Mouse (Mus musculus) thymus, postnatal 10 days (tissue): ENCODE data around the gene Ryk.
"Not testable (repeated sequence)": the region's sequence is repeated elsewhere in the genome, so short reads cannot be mapped to it uniquely, and the experiment has no call there.

Experiments used
- DNase-seq, 2 experiments: peaks; one replicate each; pipeline ENCODE4 v3.0.0; 2021; ENCODE audit warnings: low spot score in 2 of 2

The Ryk gene

GRCm38 (mm10) chr9:102904952-102905351, 70.2 kb downstream of the Ryk start:
- no peak for DNase-seq

DNA sequence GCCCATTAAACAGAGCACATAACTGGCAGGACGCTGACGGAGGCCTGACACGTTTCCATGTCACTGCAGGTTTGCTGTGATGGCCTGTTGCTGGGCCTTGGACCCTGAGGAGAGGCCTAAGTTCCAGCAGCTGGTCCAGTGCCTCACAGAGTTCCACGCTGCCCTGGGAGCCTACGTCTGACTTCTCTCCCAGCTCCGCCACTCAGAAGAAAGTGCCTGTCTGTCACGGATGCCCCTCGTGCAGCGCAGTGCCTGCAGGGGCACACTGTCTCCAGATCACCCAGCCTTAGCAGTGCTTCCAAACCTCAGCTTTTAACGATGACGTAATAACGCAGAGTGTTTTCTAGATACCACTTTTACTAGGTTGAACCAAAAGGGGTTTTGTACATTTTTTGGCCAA, 72.1 kb downstream of the Ryk start:
- no peak for DNase-seq

DNA sequence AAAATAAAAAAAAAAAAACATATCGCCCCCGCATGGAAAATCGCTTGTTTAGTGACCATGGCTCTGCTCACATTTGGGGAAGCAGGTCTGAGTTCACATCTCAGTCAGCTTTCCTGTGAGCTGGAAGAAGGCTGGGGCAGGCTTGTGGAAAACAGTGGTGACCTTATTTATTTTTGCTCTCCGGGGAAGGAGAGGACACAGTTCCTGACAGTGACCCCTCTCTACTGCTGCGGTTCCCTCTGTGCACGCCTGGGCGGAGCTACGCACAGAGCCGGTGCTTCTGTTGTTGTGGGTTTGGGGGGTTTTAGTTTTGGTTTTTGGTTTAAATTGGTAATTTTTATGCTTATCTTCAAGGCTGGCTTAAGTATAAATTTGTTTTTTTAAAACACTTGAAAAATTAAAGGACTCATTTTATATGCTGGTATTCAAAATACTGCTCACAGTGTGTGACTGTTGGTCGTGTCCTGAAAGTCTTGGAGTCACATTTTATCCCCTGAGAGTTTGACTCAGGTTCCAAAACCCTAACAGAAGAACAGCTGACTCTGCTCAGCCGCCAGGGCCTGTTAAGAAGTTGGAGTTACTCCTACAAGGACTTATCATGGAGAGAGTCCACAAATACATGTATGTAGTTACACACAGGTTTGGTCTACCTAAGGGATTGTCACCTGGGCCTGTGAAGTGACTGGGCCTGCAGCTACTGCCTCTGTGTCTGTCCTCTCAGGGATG, 73.0 kb downstream of the Ryk start:
- no peak for DNase-seq

- DNase-seq = no peak
Measured at GRCm38 (mm10) chr9:102911526-102911925, 76.8 kb downstream of the Ryk start.

GRCm38 (mm10) chr9:102912516-102913035, 77.9 kb downstream of the Ryk start:
- no peak for DNase-seq

DNA sequence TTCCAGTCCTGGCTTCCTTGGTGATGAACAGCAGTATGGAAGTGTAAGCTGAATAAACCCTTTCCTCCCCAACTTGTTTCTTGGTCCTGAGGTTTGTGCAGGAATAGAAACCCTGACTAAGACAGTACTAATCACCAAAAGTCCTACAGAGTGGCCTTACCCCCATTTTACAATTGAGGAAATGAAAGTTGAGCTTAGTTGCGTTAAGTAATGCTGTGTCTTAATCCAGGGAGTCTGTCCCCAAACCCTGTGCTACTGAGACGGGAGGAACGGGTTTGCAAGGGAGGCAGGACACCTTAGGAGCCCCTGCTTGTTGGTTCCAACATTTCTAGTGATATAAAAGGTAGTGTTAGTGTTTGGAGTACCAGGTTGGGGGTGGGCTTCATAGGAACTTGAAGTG, 78.9 kb downstream of the Ryk start:
- DNase-seq = not testable (repeated sequence)

DNA sequence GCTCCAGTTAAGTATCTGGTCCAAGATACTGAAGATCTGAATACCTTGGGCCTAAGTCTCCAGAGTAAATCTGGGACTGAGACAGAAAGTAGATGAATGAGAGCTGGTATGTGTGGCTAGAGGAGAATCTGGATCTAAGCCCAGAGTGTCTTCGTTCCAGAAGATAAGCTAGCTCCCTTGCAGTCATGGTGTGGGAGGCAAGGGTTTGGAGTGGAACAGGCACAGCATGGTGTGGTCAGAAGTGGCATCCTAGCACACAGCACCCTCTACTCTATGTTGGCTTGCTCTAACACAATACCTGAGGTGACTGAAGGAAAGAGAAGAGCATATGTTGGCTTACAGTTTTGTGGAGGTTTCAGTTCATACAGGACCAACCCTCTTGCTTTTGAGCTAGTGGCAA, 79.9 kb downstream of the Ryk start:
- DNase-seq = no peak

- no peak for DNase-seq
Measured at GRCm38 (mm10) chr9:102915292-102915854, 80.7 kb downstream of the Ryk start.

GRCm38 (mm10) chr9:102916076-102916475, 81.4 kb downstream of the Ryk start:
- no peak for DNase-seq

DNA sequence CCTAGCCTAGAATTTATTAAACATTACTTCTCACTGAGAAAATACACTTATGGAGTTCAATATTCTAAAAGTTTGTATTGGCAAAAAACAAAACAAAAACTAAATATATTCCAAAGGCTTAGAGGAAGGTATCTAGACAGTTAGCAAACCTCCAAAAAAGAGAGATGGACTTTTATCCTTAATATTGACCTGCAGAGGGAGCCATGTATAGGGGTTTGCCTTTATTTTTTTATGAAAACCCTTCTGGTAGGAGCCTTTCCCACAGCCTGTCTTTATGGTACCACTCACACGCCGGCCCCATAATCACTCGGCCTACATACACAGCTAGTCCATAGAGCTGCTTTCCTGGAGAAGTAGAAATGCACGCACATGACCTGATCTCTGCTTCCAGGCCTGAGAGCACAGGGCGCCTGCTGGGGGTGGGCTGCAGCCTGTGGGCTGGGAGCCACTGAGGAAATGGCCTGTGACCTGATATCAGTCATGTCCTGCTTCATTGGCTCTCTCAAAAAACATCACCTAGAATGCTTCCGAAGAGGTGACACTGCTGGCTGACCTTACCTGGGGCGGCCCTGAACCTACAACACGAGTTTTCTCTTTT, 82.9 kb downstream of the Ryk start:
- DNase-seq = no peak

DNA sequence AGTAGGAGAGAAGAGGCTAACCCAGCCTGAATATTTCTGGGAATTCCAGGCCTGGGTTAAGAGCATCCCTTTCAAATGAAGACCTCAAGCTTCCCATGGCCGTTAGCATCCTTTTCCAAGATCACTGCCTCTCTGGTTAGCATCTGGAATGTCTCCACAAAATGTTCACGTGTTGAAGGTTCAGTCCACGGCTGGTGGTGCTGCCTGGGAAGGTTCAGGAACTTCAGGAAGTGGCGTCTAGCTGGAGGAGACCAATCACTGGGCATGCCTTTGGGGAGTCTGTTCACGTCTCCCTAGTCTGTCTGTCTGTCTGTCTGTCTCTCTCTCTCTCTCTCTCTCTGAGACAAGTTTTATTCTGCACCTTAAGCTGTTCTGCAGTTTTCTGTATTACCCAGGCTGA, 84.8 kb downstream of the Ryk start:
- DNase-seq = no peak

GRCm38 (mm10) chr9:102921791-102922190, 87.1 kb downstream of the Ryk start:
- no peak for DNase-seq

- DNase-seq = no peak
Measured at GRCm38 (mm10) chr9:102922866-102923434, 88.2 kb downstream of the Ryk start.

DNA sequence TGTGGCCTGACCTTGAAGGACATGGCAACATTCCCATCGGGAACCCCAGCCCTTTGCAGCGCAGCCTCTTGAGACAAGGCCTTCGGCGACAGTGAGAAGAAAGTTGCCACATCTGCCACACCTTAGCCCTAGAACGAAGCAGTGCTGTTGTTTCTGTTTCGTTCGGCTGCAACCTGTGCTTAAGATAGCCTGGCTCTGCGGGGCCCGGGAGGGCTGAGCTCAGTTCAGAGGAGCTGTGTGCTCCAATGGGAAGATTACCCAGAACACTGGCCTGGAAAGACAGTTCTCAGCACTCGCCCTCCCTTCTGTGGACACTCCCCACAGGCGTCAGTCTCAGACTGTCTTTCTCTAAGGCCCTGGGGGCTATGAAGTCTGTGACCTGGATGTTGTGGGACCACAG, 89.1 kb downstream of the Ryk start:
- DNase-seq = no peak

DNA sequence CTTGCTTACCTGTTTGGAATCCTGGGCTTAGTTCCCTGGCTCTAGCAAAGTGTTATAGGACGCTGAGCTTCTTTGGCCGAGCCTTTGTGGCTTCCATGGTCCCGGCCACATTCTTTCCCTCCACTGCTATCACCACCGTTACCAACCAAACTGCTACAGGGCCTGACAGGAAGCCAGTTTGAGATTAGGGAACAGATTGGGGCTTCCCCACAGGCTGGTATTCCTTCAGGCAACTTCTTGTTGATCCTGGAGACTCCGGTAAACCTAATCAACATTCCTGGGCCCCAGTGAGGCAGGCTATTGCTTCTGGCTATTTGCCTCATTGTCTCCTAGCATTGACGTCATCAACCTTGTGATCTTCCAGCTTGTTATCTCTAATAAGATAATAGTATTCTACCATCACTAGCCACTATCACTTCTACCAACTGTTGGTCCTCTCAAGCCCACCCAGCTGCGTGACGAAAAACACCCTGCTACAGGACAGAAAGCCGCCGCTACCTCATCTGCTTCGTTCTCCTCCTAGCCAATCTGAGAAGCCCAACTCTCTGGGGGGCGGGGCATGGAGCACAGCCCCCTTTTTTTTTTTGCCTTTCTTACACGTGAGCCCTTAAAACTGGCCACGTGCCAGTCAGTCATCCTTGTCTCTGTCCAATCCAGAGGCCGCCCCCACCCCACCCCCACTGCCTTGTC, 90.1 kb downstream of the Ryk start:
- DNase-seq = no peak

DNA sequence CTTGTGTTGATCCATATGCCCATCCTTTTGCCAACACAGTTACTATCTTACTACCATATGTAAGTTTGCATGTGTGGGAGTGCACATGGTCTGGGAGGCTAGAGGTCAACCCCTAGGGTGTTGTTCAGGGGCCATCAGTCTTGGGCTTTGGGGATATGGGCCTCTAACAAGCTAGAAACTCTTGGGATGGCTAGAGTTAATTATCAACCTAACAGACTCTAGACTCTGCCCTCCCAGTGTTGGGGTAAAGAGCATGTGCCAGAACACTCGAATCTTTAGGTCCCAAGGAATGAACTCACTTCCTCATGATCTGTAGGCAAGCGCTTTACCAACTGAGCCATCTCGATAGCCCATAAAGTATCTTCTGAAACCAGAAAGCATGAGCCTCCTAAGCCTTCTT, 91.4 kb downstream of the Ryk start:
- no peak for DNase-seq

DNA sequence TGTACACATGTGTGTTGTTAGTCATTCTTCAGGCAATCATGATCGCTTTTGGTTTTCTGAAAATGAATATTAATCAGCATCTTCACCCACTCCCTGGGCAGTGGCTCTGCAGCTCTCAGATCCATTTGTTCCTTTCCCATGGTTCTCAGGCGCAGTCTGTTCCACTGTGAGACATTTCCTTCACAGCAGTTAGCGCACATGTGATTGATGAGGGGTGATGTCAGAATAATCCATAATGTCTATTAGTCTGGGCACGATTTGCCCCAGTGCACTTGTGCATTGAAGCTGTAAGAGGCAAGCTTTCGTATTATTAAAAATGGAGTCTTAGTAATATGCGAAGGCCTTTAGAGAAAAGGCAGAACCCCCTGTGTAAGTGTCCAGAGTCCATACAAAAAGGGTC, 95.1 kb downstream of the Ryk start:
- DNase-seq = no peak

- no peak for DNase-seq
Measured at GRCm38 (mm10) chr9:102933925-102934721, 99.4 kb downstream of the Ryk start.

DNA sequence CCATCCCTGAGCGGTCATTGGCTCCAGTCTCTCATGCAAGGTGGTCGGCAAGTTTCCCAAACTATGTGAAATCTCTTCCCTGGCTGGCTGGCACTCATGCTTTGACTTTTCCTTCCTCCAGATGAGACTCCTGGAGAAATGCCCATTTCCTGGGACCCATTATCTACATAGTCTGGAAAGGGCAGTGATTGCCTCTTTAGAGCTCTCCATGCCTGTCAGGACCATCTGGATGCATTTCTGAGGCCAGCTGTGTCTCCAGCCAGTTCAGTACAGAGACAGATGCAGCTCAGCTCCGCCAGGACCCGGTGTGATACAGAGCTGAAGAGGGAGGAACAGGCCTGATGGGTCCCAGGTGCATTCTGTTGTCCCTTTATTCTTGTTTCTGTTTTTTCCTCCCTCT, 107.5 kb downstream of the Ryk start:
- no peak for DNase-seq

GRCm38 (mm10) chr9:102944891-102945290, 110.2 kb downstream of the Ryk start:
- DNase-seq = no peak

GRCm38 (mm10) chr9:102946469-102947015, 111.8 kb downstream of the Ryk start:
- no peak for DNase-seq
